Mouse (Mus musculus): ENCODE data around the gene Gcnt1.

DNA sequence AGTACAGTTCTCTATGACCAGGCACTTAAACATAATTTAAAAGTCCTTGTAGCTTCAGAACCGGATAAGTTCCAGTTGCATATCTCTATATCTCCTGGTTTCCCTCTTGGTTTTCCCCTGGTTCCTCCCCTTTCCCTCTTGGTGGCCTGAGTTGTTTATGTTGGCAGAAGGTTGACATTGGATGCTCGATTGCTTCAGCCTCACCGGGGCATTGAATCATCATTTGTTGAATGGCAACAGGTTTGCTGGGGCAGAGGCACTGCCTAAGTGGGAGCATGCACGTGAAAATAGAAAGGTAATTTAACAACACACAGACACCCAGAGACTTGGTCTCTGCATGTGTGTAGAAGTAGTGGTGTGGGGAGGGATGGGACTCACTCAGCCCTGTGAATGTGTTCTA, 27.9 kb upstream of the Gcnt1 start:
- TF ChIP-seq POLR2A (IDR thresholded peaks at IDR 0.05; ENCODE audit: insufficient read depth, low read depth, low read length) (no peak), EP300 (IDR thresholded peaks at IDR 0.05; ENCODE audit: insufficient read depth, low read depth, low read length) (no peak), CTCF (IDR thresholded peaks at IDR 0.05) (no peak)

Data from heart, adult 2 months (tissue).